Mouse (Mus musculus): ENCODE measurements around the gene Senp8. TPM values are rescaled to one million over a fixed set of nuclear protein-coding genes. Genes with fewer than 3 reads are reported as not detected.

Senp8 gene
- polyA plus RNA-seq, 1 experiment from 2014 or later: 21.7 TPM

DNA sequence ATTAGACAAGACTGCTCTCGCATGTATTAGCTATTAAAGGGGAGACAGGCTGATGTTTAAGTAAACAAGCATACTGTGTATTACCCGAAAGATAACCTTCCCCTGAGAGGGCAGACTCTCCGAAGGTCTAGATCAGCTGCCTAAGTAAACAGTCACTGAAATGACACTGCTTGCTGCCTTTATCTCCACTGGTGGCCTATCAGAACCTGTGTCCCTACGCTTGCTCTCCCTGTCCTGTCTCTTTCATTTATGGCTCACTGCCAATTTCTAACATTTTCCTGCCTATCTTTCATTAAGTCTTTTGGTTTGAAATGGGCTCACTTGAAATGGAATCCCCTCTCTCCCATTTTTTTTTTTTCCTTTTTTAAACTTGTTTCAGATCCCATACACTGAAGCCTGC, 15.1 kb downstream of the Senp8 start:
- Histone ChIP-seq H3K4me3 (no peak overlapping the region), H3K27ac (replicated peaks) (no peak overlapping the region), H3K36me3 (peaks cover 14% of the 10 kb centered on the region), H3K9me3 (replicated peaks) (no peaks in the 10 kb centered on the region), H3K27me3 (ENCODE audit: low read depth, poor library complexity, severe bottlenecking) (no peaks in the 10 kb centered on the region), H3K4me1 (no peaks in the 10 kb centered on the region)
- no peak for DNase-seq (ENCODE audit: low spot score)
- WGBS: 73% methylated on average over 4 of the region's 4 CpGs

GRCm38 (mm10) chr9:59733075-59733474, 17.4 kb downstream of the Senp8 start:
- Histone ChIP-seq H3K36me3 (peaks cover 14% of the 10 kb centered on the region), H3K9me3 (replicated peaks) (no peaks in the 10 kb centered on the region), H3K27ac (replicated peaks) (no peak overlapping the region), H3K27me3 (ENCODE audit: low read depth, poor library complexity, severe bottlenecking) (no peaks in the 10 kb centered on the region), H3K4me1 (no peaks in the 10 kb centered on the region), H3K4me3 (no peak overlapping the region)
- 77% methylated on average over 6 of the region's 6 CpGs for WGBS
- no peak for DNase-seq (ENCODE audit: low spot score)

GRCm38 (mm10) chr9:59731136-59731535, 19.4 kb downstream of the Senp8 start:
- no peak for DNase-seq (ENCODE audit: low spot score)
- H3K4me1 ChIP-seq: no peaks in the 10 kb centered on the region
- no peaks in the 10 kb centered on the region; the same call in 1 of the 2 replicates for H3K36me3 ChIP-seq
- H3K4me3 ChIP-seq: no peak overlapping the region
- no peaks in the 10 kb centered on the region for H3K9me3 ChIP-seq (replicated peaks)
- 91% methylated on average over 5 of the region's 5 CpGs for WGBS
- no peaks in the 10 kb centered on the region for H3K27me3 ChIP-seq (ENCODE audit: low read depth, poor library complexity, severe bottlenecking)
- H3K27ac ChIP-seq (replicated peaks): no peak overlapping the region

DNA sequence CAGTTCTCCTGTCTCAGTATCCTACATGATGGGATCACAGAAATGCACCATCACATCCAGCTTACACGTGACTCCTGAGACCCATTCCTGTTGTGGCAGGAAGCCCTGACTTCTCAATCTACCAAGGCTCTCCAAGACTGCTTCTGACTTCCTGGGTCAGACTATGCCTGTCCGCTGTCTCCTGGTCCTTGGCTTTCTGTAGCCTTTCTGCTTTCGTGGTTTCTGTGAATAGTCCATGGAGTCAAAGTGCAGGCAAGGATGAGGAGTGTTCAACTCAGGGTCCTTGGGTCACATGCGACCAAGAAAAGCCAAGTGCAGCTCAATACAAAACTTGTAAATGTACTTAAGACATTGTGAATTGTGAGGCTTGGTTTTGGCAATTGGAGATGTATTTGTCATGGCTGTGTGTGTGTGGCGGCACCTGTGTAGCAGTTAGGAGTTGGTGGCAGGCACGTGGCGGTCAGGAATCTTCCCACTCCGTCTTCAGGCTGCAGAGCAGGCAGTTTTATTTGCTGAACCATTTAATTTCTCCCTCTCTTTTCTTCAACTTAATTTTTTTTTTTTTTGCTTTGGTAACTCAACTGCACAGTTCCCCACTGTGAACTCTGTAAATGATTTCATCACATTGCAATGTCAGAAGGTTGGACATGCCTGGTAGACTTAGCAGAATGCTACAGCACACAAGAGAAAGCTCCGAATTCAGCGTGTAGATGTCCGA, 22.8 kb downstream of the Senp8 start:
- 91% methylated on average over 11 of the region's 11 CpGs for WGBS
- Histone ChIP-seq H3K4me1 (peaks cover 9% of the 10 kb centered on the region; the same call in 1 of the 2 replicates), H3K27me3 (ENCODE audit: low read depth, poor library complexity, severe bottlenecking) (no peaks in the 10 kb centered on the region), H3K4me3 (no peak overlapping the region), H3K27ac (replicated peaks) (no peak overlapping the region), H3K9me3 (replicated peaks) (no peaks in the 10 kb centered on the region), H3K36me3 (no peaks in the 10 kb centered on the region)
- no peak for DNase-seq (ENCODE audit: low spot score)

DNA sequence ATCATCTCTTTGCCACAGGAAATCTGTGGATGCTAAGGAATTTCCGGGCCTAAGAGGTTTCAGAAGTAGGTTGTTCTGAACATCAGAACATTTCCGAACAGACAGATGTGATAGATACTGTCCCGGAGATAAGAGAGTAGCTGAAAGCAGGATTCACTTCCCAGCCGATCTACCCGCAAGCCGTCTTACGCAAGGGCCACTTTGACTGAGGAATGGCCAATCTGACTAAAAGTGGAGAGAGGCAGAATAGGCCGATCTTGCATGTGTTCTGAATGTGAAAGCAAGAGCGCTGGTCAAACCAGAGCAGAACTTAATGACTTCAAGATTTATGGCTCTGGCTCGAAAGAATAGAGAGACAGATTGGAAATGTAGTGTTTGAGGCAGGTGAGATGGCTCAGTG, 25.0 kb downstream of the Senp8 start:
- peaks cover 9% of the 10 kb centered on the region; the same call in 1 of the 2 replicates for H3K4me1 ChIP-seq
- H3K27ac ChIP-seq (replicated peaks): no peak overlapping the region
- H3K36me3 ChIP-seq: no peaks in the 10 kb centered on the region
- WGBS: 88% methylated on average over 10 of the region's 10 CpGs
- no peaks in the 10 kb centered on the region for H3K9me3 ChIP-seq (replicated peaks)
- H3K4me3 ChIP-seq: no peak overlapping the region
- no peaks in the 10 kb centered on the region for H3K27me3 ChIP-seq (ENCODE audit: low read depth, poor library complexity, severe bottlenecking)
- no peak for DNase-seq (ENCODE audit: low spot score)

DNA sequence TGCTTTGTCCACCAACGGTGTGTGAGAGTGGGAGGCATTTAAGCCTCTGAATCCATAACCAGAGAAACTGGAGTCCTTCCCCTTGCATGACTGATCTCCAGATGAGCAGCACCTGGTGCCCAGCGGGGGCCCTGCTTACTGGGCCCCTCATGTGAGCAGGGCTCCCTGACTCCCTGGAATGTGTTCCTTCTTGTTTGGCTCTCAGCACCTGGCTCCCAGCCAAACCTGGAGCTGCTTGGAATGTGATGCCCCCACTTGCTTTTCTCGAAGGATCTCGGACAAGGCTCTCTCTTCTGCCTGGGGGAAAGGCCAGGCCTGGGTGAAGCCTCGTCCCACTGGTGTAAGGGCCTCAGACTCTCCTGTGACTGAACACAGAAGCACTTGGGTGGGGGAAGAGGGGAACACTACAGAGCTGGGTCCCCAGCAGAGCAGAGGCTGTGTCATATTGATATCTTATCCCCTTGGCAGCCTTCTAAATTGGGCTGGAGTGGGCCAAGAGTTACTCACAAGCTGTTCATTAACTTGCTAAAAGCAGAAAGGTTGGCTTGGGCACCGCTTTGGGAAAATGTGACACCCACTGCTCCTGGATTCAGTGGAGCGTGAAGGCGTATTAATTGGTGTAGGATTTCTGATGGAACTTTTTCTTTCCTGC, 26.6 kb downstream of the Senp8 start:
- H3K4me1 ChIP-seq: peaks cover 9% of the 10 kb centered on the region; the same call in 1 of the 2 replicates
- H3K36me3 ChIP-seq: no peaks in the 10 kb centered on the region
- no peak overlapping the region for H3K27ac ChIP-seq (replicated peaks)
- H3K4me3 ChIP-seq: no peak overlapping the region
- H3K9me3 ChIP-seq (replicated peaks): no peaks in the 10 kb centered on the region
- no peak for DNase-seq (ENCODE audit: low spot score)
- no peaks in the 10 kb centered on the region for H3K27me3 ChIP-seq (ENCODE audit: low read depth, poor library complexity, severe bottlenecking)
- WGBS: 82% methylated on average over 8 of the region's 8 CpGs

GRCm38 (mm10) chr9:59723096-59723657, 27.3 kb downstream of the Senp8 start:
- Histone ChIP-seq H3K4me1 (peaks cover 9% of the 10 kb centered on the region; the same call in 1 of the 2 replicates), H3K27ac (replicated peaks) (peak overlapping the region; percentile 47), H3K27me3 (ENCODE audit: low read depth, poor library complexity, severe bottlenecking) (no peaks in the 10 kb centered on the region), H3K36me3 (no peaks in the 10 kb centered on the region), H3K9me3 (replicated peaks) (no peaks in the 10 kb centered on the region), H3K4me3 (no peak overlapping the region)
- 21% methylated on average over 10 of the region's 10 CpGs for WGBS
- DNase-seq (ENCODE audit: low spot score): peak; percentile 72

- Histone ChIP-seq H3K9me3 (replicated peaks) (no peaks in the 10 kb centered on the region), H3K27me3 (ENCODE audit: low read depth, poor library complexity, severe bottlenecking) (no peaks in the 10 kb centered on the region), H3K4me1 (peaks cover 9% of the 10 kb centered on the region; the same call in 1 of the 2 replicates), H3K4me3 (no peak overlapping the region), H3K27ac (replicated peaks) (no peak overlapping the region), H3K36me3 (no peaks in the 10 kb centered on the region)
- WGBS: 88% methylated on average over 5 of the region's 5 CpGs
- DNase-seq (ENCODE audit: low spot score): no peak
These were observed 29.4 kb downstream of the Senp8 start for GRCm38 (mm10) chr9:59721144-59721543.

DNA sequence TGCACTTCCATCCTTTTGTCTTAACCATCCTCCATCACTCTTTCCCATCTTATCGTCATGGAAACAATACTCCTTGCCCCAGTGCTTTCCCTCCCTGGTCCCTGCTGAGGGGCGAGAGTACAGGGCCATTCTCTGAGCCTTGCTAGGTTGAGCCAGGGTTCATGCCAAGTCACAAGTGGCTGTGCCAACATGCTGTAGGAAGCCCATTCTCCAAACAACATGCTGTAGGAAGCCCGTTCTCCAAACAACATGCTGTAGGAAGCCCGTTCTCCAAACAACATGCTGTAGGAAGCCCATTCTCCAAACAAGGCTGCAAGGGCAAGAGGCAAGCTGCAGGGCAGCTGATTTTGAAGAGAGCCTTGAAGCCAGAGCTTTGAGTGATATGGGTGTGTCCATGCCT, 32.3 kb downstream of the Senp8 start:
- peaks cover 6% of the 10 kb centered on the region; the same call in 1 of the 2 replicates for H3K4me1 ChIP-seq
- DNase-seq (ENCODE audit: low spot score): no peak
- no peak overlapping the region for H3K4me3 ChIP-seq
- no peaks in the 10 kb centered on the region for H3K27me3 ChIP-seq (ENCODE audit: low read depth, poor library complexity, severe bottlenecking)
- no peaks in the 10 kb centered on the region for H3K9me3 ChIP-seq (replicated peaks)
- no peak overlapping the region for H3K27ac ChIP-seq (replicated peaks)
- 87% methylated on average over 4 of the region's 4 CpGs for WGBS
- no peaks in the 10 kb centered on the region for H3K36me3 ChIP-seq

DNA sequence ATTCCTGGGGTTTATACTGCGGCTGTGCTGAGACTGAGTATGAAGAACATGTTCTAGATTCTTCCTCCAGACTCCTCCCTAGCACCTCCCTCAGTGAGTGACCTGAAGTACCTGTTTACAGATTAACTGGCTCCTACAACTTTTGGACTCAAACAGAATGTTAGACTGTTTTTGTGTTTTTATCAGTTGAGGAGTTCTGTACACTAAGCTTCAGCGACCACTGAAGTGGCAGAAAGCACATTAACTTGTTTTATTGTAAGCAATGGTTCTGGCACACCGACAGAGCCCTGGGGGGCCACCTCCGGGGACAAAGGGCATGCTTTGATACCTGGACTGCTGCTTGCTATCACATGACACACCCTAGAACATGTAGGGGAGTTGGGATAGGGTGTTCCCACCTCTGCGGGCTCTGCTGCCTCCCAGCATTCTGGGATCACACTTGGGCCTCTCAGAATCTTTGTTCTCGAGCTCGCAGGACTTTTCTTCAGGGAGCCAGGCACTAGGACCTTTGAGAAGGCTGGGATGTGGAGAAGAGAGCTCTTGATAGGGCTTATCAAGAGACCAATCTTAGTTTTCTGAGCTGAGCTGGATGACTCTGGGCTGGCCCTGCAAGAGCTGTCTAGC, 34.1 kb downstream of the Senp8 start:
- H3K4me1 ChIP-seq: 0 out of 2 replicates have a peak, but pooled peaks cover 5% of the 10 kb centered on the region
- 84% methylated on average over 7 of the region's 7 CpGs for WGBS
- no peak for DNase-seq (ENCODE audit: low spot score)
- H3K27me3 ChIP-seq (ENCODE audit: low read depth, poor library complexity, severe bottlenecking): no peaks in the 10 kb centered on the region
- H3K36me3 ChIP-seq: no peaks in the 10 kb centered on the region
- H3K4me3 ChIP-seq: no peak overlapping the region
- H3K27ac ChIP-seq (replicated peaks): no peak overlapping the region
- no peaks in the 10 kb centered on the region for H3K9me3 ChIP-seq (replicated peaks)

GRCm38 (mm10) chr9:59709225-59709624, 41.3 kb downstream of the Senp8 start:
- Histone ChIP-seq H3K27ac (replicated peaks) (no peak overlapping the region), H3K9me3 (replicated peaks) (no peaks in the 10 kb centered on the region), H3K27me3 (ENCODE audit: low read depth, poor library complexity, severe bottlenecking) (no peaks in the 10 kb centered on the region), H3K36me3 (no peaks in the 10 kb centered on the region), H3K4me1 (0 out of 2 replicates have a peak, but pooled peaks cover 5% of the 10 kb centered on the region), H3K4me3 (no peak overlapping the region)
- 80% methylated on average over 3 of the region's 3 CpGs for WGBS
- DNase-seq (ENCODE audit: low spot score): no peak

DNA sequence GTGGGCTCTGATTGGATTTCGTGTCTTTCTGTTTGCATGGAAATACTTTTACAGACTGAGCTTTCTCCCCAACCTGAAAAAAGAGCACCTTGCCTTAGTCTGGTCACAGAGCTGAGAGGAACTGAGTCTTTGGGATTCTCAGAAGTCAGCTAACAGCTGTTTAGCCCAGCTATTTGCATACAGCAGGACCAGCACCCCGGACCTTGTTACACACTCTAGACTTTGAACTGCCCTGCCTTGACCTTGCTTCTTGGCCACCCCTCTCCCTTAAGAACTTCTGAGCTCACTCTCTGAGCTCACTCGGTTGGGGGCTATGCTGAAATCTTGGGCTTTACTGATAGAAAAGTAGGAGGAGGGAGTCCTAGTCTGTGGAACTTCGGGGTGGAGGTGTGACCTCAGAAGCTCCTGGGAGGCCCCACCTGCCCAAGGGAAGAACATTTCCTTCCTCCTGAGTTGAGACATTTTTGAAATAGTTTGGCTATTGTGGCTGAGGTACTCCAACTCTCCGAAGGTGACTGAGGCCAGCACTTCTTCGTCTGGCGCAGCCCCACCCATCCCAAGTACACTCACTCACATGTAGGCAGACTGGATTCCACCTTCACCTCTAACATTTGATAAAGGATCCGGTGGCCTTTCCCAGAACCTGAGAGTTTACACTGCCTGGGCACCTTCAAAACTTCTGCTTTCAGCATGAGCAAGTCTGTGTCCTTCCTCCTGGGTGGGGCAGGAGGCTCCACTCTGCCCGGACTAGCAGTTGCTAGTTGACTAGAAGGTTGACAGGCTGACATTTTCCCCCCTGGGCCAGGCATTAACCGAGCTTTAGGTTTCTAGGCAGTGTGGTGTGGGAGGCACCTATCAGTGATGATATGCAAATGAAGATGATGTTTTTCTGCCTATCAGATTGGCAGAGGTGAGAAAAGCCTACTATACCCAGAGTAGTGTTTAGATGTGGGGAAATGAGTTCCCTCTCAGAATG, 43.4 kb downstream of the Senp8 start:
- no peak for DNase-seq (ENCODE audit: low spot score)
- H3K36me3 ChIP-seq: no peaks in the 10 kb centered on the region
- WGBS: 71% methylated on average over 10 of the region's 10 CpGs
- no peaks in the 10 kb centered on the region for H3K9me3 ChIP-seq (replicated peaks)
- no peaks in the 10 kb centered on the region for H3K4me1 ChIP-seq
- H3K27ac ChIP-seq (replicated peaks): no peak overlapping the region
- no peak overlapping the region for H3K4me3 ChIP-seq
- H3K27me3 ChIP-seq (ENCODE audit: low read depth, poor library complexity, severe bottlenecking): no peaks in the 10 kb centered on the region

Measured in midbrain, embryonic 10.5 days (tissue).